17 mouse cellular contexts compared by ENCODE assay signal in the genomic region with DNA sequence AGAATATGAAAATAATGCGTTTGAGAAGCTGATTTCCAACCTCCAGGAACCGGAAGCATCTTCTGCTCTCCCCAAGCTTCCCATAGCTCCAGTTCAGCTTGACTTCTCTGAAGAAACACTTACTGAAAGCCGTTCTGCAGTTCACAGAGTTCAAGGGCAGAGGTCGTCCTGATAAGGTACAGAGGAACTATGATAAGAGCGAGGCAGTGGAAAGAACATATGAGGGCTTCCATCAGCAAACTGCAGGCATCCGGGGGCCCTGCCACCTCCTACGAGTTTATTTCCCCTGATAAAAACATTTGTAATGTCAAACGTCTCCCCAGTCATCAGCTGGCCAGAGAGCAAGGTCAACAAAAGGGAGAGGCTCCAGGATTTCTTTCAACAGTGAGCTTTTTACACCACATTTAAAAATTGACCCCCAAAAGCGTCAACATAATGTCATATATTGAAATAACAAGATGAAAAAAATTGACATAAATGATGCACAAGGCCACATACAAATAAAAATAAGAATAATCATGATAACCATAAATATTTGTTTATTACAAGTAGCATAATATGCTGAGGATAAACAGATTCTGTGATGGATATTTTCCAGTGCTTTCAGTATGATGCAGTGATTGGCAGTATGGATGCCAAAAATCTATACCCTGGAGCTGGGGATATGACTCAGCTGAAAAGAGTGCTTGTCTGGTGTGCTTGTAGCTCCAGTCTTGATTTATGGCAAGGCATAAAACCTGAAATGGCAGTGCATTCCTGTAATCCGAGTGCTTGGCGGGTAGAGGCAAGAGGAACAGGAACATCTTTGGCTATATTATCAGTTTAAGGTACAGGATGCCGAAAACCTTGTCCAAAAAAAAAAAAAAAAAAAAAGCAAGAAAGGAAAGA. TPM values are rescaled to one million over a fixed set of nuclear protein-coding genes. Genes with fewer than 3 reads are reported as not detected.
DNase-seq lines count a peak whose midpoint lies in the region; ATAC-seq and TF ChIP-seq lines count a peak whose summit lies in the region.
"Had no signal": no experiment of that assay in that cellular context is flagged by ENCODE, and none has a peak within 500 bp of the region (broad histone marks: within the 10 kb centered on the region; RNA-seq: fewer than 3 reads in every experiment).

No protein-coding gene starts in this region.

- H3K4me1 ChIP-seq in heart, embryonic 11.5 days (ENCODE audit: control insufficient read depth, insufficient read depth, low read length) = peaks cover 16% of the 10 kb centered on the region
- no peaks in the 10 kb centered on the region for H3K4me1 ChIP-seq in liver, adult 2 months (ENCODE audit: control insufficient read depth, insufficient read depth, low read length)
- H3K4me1 ChIP-seq: embryonic facial prominence, embryonic 15.5 days had no signal

- H3K36me3 ChIP-seq in heart, embryonic 11.5 days (ENCODE audit: control insufficient read depth, insufficient read depth, low read length) = no peaks in the 10 kb centered on the region
- H3K36me3 ChIP-seq in liver, adult 2 months (ENCODE audit: control insufficient read depth, insufficient read depth, low read length) = no peaks in the 10 kb centered on the region
- H3K36me3 ChIP-seq: embryonic facial prominence, embryonic 15.5 days; hindbrain, embryonic 12.5 days; liver, embryonic 15.5 days had no signal

- ATAC-seq in heart, embryonic 11.5 days (replicated peaks; ENCODE audit: insufficient number of reproducible peaks, low FRiP score, low TSS enrichment) = peak; percentile 69; the same call in 1 of the 2 replicates

- H3K4me3 ChIP-seq in heart, embryonic 11.5 days (ENCODE audit: low read depth, low read length) = no peak overlapping the region
- no peak overlapping the region for H3K4me3 ChIP-seq in liver, adult 2 months (ENCODE audit: insufficient read depth, low read depth, low read length)
- H3K4me3 ChIP-seq: embryonic facial prominence, embryonic 15.5 days; hindbrain, embryonic 12.5 days; liver, embryonic 15.5 days had no signal

- H3K27me3 ChIP-seq in heart, embryonic 11.5 days (ENCODE audit: control insufficient read depth, insufficient read depth, low read length) = no peaks in the 10 kb centered on the region
- no peaks in the 10 kb centered on the region for H3K27me3 ChIP-seq in liver, adult 2 months (ENCODE audit: control insufficient read depth, insufficient read depth, low read length)
- H3K27me3 ChIP-seq: embryonic facial prominence, embryonic 15.5 days; hindbrain, embryonic 12.5 days; liver, embryonic 15.5 days had no signal

- no peak overlapping the region for H3K4me2 ChIP-seq in heart, embryonic 11.5 days
- H3K4me2 ChIP-seq: embryonic facial prominence, embryonic 15.5 days; hindbrain, embryonic 12.5 days; liver, embryonic 15.5 days had no signal

- no peak for TF ChIP-seq CTCF in liver, adult 2 months (IDR thresholded peaks at IDR 0.05; ENCODE audit: low read depth, low read length)

- H3K27ac ChIP-seq in heart, embryonic 11.5 days (ENCODE audit: low read depth, low read length) = no peak overlapping the region
- H3K27ac ChIP-seq in liver, adult 2 months (replicated peaks; ENCODE audit: insufficient read depth, low read depth, low read length) = no peak overlapping the region
- H3K27ac ChIP-seq: embryonic facial prominence, embryonic 15.5 days; hindbrain, embryonic 12.5 days; liver, embryonic 15.5 days had no signal

- 30% methylated on average over 12 of the region's 12 CpGs for WGBS in heart, embryonic 11.5 days (ENCODE audit: insufficient replicate concordance)
- WGBS in liver, adult 2 months = 32% methylated on average over 12 of the region's 12 CpGs

- H3K9ac ChIP-seq in heart, embryonic 11.5 days (ENCODE audit: low read depth, low read length) = no peak overlapping the region
- H3K9ac ChIP-seq in liver, adult 2 months (ENCODE audit: low read depth, low read length) = no peak overlapping the region
- H3K9ac ChIP-seq: embryonic facial prominence, embryonic 15.5 days; hindbrain, embryonic 12.5 days; liver, embryonic 15.5 days had no signal

- H3K9me3 ChIP-seq in heart, embryonic 11.5 days (replicated peaks; ENCODE audit: control insufficient read depth, low read length) = no peaks in the 10 kb centered on the region
- H3K9me3 ChIP-seq: embryonic facial prominence, embryonic 15.5 days; hindbrain, embryonic 12.5 days; liver, embryonic 15.5 days had no signal

- no peaks in the 10 kb centered on the region for H3K79me2 ChIP-seq in liver, adult 2 months (ENCODE audit: control insufficient read depth, insufficient read depth, low read length)

- DNase-seq in adrenal gland, adult (ENCODE audit: inconsistent age in 2 of 2, low spot score in 1 of 2) = peak; percentile 10 to 53
- no peak for DNase-seq in adrenal gland, postnatal 4 days (ENCODE audit: low spot score in 2 of 2)
- peak; percentile 7 for DNase-seq in 416B (ENCODE audit: low read depth)
- peak; percentile 40 for DNase-seq in liver, adult 2 months (ENCODE audit: extremely low read depth, low read depth, low spot score)
- DNase-seq in layer of hippocampus, adult 9-10 months (ENCODE audit: low spot score) = no peak
- no peak for DNase-seq in lung, postnatal 4 days
- no peak for DNase-seq in urinary bladder, adult 2 months (ENCODE audit: low spot score)
- DNase-seq: cerebellum, adult 9-11 months; retina, postnatal 1 day; thymus, postnatal 36 days had no signal

- TF ChIP-seq POLR2A in liver, adult 2 months (IDR thresholded peaks at IDR 0.05; ENCODE audit: extremely low read depth, insufficient read depth, low read length) = no peak

RNA-seq across cellular contexts. Expression of a gene that starts 11.3 kb away (rescaled TPM):
- not detected for total RNA-seq in adrenal gland, postnatal 4 days (2021)
- not detected in 2 replicates for polyA plus RNA-seq in heart, embryonic 11.5 days (2014; fragmentation: Nextera tagmentation; extraction: Ambion mirVana)
- total RNA-seq in liver, adult 2 months (2014; rRNA removed) = not detected in 2 replicates
- polyA plus RNA-seq in liver, adult 2 months (2012; rRNA removed) = not detected in 2 replicates
- 0.21 TPM in 2 replicates for polyA plus RNA-seq in urinary bladder, adult 2 months (2012; rRNA removed)
- total RNA-seq: MEL had no signal
- polyA plus RNA-seq: liver, embryonic 15.5 days had no signal

RNA-seq across cellular contexts. Expression of a gene that starts 13.1 kb away (rescaled TPM):
- total RNA-seq in adrenal gland, postnatal 4 days (2021) = 10 to 100 TPM; 14.0 to 15.6 TPM
- polyA plus RNA-seq in heart, embryonic 11.5 days (2014; fragmentation: Nextera tagmentation; extraction: Ambion mirVana) = 14.9 and 15.0 TPM in 2 replicates
- total RNA-seq in liver, adult 2 months (2014; rRNA removed) = 2.0 and 2.1 TPM in 2 replicates
- 0.50 and 0.86 TPM in 2 replicates for polyA plus RNA-seq in liver, adult 2 months (2012; rRNA removed)
- polyA plus RNA-seq in urinary bladder, adult 2 months (2012; rRNA removed) = 52.2 and 55.9 TPM in 2 replicates
- total RNA-seq: MEL had no signal

RNA-seq across cellular contexts. Expression of a gene that starts 52.1 kb away (rescaled TPM):
- 10 to 100 TPM in 1 of 2 experiments, under 1 TPM in 1; 0.85 to 28.5 TPM for total RNA-seq in adrenal gland, postnatal 4 days (2021)
- not detected in 2 replicates for polyA plus RNA-seq in heart, embryonic 11.5 days (2014; fragmentation: Nextera tagmentation; extraction: Ambion mirVana)
- 0.07 TPM in 1 of 2 replicates, not detected in the other for total RNA-seq in liver, adult 2 months (2014; rRNA removed)
- polyA plus RNA-seq in liver, adult 2 months (2012; rRNA removed) = 0.05 and 0.07 TPM in 2 replicates
- not detected in 2 replicates for polyA plus RNA-seq in urinary bladder, adult 2 months (2012; rRNA removed)
- total RNA-seq: megakaryocyte, adult 5-6 weeks; MEL had no signal
- polyA plus RNA-seq: hindbrain, embryonic 12.5 days; neural tube, embryonic 11.5 days had no signal

Comparison
In these comparisons a context has a peak if more than half of its experiments do, and no peak if none do; other contexts are left out.
1. DNase-seq: peak in adrenal gland, adult (2 of 2), 416B (single experiment) and liver, adult 2 months (single experiment); none in adrenal gland, postnatal 4 days (0 of 2), layer of hippocampus, adult 9-10 months (single experiment), lung, postnatal 4 days (0 of 2) and urinary bladder, adult 2 months (single experiment).